Mouse (Mus musculus) urinary bladder, adult 18-20 months (tissue): ENCODE data around the gene Hoxb9.
A peak's percentile ranks its signal among the peaks of the same experiment; 100 is the strongest.

Experiments
- DNase-seq, 2 experiments: peaks; one replicate each; pipeline ENCODE4 v3.0.0; 2022; ENCODE audit warnings: low spot score in 2 of 2, mixed read lengths in 2 of 2

Gene Hoxb9

DNA sequence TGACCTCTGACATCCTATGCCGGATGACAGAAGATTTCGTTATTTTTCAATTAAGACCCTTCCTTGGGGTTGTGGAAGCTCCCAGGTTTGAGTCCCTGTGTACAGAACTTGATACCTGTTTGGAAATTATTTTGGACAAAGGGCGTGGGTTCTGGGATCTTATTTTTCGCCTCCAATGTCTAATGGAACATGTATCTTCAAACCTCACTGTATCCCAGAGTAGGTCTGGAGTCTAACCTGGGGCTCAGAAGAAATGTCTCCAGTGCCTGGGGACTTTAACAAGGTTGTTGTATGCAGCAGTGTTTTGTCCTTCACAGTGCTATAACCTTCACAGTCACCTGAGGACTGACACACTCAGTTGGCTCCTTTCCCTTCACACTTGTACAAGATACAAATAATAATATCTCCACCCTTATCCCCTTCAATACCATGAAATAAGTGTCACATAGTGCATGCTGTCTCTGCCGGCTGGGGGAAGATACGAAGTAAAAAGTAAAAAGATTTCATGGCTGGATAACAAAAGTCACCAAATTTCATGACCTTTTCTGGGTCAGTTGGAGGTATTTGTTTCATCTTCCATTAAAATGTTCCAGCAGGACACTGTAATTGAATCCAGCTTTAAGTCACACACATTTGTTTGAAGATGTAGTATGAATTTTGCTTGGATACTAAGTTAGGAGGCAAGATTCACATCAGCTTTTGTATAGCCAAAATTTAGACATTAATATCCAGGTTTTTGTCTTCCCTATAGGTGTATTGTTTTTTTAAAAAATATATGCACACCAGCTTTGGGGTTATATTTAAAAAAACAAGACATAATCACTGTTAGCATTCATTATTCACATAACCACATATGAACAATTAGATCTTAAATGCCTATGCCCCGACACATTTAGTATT lies 4.0 kb upstream of the Hoxb9 start:
- no peak for DNase-seq

DNA sequence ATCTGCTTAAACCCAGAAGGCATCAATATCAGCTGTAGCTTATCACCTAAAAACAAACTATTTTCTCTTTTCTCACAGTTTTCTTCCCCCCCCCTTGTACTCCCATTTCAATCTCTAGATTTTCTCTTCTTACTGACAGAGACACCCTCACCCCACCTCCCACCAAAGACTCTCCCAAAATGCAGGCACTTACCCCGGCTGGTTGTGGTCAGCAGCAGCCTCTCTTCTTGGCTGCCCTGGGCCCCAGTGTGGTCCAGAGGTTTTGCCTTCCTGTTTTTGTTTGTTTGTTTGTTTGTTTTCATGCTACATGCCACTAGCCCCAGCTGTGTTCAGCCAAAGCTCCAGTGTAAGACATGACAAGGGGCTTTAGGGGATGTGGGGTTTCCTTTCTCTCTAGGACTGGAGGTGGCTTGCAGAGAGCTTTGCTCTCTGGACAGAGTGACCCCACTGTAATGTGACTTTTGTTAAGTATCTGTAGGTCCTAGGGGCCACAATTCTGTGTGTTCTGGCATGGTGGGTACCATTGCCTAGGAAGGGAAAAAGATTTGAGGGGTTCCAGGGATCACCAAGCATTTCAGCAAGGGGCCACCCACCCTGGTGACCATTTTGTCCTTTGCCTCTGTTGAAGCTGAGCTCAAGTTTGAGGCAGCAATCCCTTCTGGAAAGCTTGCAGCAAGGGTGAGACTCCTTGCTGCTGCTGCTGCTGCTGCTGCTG lies 3.1 kb upstream of the Hoxb9 start:
- no peak for DNase-seq

DNA sequence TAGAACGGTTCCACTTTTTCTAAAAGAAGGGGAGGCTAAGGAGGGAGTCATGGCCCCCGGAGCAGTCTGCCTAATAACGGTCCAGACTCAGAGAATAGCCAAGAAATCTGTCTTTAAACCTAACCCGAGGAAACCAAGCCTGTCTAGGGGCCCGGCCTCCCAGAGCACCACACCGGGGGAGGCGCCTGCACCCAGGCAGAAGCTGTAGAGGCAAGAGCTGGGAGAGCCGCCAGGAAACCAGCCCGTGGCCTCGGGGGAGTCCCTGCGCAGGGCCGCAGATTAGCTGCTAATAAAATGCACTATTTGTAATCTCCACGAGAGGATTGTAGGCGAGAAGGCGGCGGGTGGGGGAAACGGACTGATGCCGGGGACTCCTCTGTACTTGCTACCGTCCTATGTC lies 1.4 kb upstream of the Hoxb9 start:
- no peak for DNase-seq

DNA sequence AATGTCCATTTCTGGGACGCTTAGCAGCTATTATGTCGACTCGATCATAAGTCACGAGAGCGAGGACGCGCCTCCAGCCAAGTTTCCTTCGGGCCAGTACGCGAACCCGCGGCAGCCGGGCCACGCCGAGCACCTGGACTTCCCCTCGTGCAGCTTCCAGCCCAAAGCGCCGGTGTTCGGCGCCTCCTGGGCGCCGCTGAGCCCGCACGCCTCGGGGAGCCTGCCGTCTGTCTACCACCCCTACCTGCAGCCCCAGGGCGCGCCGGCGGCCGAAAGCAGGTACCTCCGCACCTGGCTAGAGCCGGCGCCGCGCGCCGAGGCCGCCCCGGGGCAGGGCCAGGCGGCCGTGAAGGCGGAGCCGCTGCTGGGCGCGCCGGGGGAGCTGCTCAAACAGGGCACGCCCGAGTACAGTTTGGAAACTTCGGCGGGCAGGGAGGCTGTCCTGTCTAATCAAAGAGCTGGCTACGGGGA lies 319 bp downstream of the Hoxb9 start:
- peak in 1 of 2 experiments; percentile 62 for DNase-seq

DNA sequence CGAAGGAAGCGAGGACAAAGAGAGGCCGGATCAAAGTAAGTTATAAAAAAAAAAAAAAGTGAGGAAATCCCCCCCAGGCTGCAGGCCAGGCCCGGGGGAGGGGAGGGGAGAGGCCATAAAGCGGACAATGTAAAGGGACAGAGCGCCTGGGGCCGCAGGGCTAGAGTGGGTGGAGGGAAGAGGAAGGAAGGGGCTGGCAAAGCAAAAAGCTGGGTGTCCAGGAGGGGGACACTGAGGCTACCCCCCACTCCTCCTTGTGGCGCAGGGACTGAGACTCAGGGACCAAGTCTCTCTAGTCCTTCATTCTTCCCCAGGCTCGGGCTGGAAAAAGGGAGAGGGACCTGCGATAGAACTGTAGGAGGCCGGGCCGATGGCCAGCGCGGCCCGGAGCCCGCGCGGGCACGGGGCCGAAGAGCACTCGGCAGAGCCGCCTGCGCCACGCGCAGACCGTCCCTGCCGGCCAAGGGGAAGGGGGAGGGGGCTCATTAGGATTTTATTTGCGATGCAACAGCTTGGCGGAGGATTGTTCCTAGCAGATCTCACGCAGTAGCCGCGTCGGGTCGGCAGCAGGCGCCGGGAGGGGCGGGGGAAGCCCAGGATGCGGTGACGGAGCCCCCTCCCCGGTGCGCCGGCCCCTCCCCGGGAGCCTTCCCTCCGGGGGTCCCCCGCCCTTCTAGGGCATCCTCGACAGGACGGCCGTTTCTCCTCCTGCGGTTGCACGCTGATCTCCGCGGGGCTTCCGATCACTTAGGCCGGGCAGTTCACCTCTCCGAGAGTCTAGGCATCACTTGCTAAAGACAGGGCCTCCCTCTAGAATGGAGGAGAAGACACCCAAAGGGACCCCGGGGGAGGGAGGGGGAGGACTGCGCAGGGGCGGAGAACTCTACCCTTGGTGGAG lies 1.0 kb downstream of the Hoxb9 start:
- no peak for DNase-seq

- DNase-seq, result no peak
Observed at GRCm38 (mm10) chr11:96274428-96274827, 3.2 kb downstream of the Hoxb9 start.

DNA sequence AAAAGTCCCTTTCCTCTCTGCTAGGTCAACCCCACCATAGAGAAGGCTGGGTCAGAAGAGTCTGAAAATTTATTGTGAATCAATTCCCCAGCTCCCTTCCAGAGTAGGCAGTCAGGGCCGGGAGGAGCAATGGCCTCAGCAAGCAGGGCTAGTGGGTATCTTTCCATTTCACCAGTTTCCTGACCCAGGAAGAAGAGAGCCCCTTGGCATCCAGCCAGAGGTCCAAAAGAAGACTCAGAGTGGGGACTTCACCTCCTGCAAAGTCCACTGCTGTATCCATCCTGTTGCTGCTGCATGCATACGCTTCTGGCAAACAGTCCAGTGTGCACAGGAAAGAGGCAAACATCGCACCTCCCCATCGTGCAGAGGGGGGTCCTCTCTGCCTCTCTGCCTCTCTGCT lies 4.6 kb downstream of the Hoxb9 start:
- DNase-seq, result no peak

DNA sequence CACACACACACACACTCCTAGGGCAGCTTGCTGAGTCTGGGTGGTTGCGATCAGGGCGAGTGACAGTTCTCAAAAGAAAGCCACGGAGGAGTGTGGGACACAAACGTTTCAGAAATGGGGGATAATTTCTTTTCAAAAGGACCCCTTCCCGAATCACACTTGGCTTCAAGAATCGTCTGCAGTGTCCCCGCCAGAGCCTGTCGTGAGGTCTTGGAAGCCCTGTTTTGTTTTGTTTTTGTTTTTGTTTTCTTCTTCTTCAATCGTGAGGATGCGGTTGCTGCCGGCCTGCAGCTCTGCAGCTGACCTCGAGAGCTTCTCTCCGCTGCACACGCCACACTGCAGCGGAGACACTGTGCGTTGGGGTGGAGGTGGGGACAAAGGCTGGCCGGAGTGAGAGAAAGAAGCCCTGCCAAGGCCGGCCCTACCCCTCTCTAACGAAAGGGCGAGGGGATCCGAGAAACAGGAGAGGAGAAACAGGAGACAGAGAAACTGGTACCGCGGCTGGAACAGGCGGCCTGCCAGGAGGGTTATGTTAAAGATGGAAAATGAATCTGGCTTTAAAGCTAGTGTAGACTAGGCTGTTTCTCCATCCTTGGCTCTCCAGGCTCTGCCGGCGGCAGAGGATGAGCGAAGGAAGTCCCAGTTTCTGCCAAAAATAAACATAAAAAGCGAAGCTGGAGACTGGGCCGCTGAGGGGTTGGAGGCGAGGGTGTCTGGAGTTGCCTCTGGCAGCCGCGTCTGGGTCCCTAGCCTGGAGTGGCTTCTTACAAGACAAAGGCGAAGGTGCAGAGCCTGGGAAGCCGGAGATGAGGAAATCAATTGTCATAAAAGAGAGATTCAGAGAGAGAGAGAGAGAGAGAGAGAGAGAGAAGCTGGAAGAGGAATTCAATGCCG lies 6.1 kb downstream of the Hoxb9 start:
- DNase-seq, result no peak

GRCm38 (mm10) chr11:96278324-96278723 lies 7.1 kb downstream of the Hoxb9 start:
- no peak for DNase-seq

DNA sequence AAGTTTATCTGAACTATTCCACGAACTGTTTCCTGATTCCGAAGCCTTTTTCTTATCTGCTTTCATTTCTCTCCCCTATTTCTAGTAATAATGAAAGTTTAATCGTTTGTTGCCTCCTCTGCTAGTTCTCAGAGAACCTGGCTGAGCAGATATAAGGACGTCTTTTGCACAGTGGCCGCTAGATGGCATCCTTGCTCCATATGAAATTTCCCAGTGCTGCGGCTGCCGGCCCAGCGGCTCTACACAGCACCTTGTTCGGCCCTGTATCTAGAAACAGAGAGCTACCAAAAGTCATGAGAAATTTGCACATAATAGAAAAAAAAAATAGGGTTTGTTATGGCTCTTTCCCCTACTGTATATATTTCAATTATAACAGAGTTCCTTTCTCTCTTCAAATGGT lies 7.5 kb downstream of the Hoxb9 start:
- DNase-seq, result peak in 1 of 2 experiments; percentile 75

GRCm38 (mm10) chr11:96279421-96280233 lies 8.4 kb downstream of the Hoxb9 start:
- DNase-seq, result no peak

GRCm38 (mm10) chr11:96280399-96281378 lies 9.4 kb downstream of the Hoxb9 start:
- no peak for DNase-seq

GRCm38 (mm10) chr11:96281396-96281795 lies 10.1 kb downstream of the Hoxb9 start:
- DNase-seq, result no peak

DNA sequence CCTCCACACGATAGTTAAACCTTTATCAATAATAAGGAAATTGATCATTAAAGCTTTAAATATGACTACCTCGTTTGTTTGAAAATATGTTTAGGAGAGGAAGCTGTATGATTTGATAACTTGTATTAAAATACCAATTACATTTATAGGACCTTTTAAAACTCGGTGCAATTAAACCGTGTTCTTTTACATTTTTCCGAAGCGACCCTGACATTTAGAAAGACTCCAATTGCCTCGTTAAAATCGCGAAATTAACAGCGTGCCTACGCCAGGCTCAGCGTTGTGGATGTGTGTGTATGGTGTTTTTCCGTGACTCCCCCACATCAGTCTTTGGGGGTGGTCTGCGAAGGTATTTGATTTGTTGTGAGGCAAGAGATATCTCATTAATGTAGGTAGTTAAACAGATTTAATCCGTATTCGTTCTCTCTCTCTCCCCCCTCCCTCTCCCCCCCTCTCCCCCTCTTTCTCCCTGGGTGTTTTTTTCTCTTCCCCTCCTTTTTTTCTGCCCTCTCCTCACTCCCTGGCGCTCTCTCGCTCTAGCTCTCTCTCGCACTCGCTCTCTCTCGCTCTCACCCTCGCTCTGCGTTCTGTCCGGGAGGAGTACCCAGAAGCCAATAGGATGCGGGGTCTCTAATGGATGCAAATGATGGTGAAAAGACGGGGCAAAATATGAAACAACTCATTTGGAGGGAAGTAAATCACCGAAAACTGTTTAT lies 10.8 kb downstream of the Hoxb9 start, which contains the start of gene Hoxb8:
Hoxb8 (plus strand) TSS at position 51 of the 716 bp plus-strand sequence.
- DNase-seq, result no peak

DNA sequence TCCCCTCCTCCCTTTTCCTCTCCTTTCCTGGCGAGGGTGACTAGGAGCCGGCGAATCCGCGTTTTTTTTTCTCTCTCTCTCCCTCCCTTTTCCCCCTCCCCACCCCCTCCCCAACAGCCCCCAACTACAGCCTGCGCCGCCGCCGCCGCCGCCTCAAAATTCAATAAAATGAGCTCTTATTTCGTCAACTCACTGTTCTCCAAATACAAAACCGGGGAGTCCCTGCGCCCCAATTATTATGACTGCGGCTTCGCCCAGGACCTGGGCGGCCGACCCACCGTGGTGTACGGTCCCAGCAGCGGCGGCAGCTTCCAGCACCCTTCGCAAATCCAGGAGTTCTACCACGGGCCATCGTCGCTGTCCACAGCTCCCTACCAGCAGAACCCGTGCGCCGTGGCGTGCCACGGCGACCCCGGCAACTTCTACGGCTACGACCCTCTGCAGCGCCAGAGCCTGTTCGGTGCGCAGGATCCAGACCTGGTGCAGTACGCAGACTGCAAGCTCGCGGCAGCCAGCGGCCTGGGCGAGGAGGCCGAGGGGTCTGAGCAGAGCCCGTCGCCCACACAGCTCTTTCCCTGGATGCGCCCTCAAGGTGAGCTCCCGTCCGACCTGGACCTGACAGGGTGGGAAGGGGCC lies 11.7 kb downstream of the Hoxb9 start:
- no peak for DNase-seq

- no peak for DNase-seq
Observed at GRCm38 (mm10) chr11:96284041-96284749, 12.9 kb downstream of the Hoxb9 start.
